Mouse (Mus musculus) gastrocnemius, postnatal 14 days (tissue): ENCODE results near the gene Olfr543. TPM values are rescaled to one million over a fixed set of nuclear protein-coding genes. Genes with fewer than 3 reads are reported as not detected.

ENCODE experiments used
- DNase-seq: peaks from one replicate; pipeline ENCODE4 v3.0.0; 2021; ENCODE audit warnings: mixed read lengths
- intact Hi-C: fragments of 180-260 bp; cut with DNase I; formaldehyde crosslinking; loops from one replicate; pipeline ENCODE4 v1.15.1; 2025; ENCODE audit warnings: low total_unique reads
- total RNA-seq, 2 experiments: library from RNA; stranded (reverse); gene quantifications; 2 replicates each; pipeline ENCODE4 v1.2.3; 2021

Olfr543 gene
- total RNA-seq, 2 experiments from 2014 or later = not detected

DNA sequence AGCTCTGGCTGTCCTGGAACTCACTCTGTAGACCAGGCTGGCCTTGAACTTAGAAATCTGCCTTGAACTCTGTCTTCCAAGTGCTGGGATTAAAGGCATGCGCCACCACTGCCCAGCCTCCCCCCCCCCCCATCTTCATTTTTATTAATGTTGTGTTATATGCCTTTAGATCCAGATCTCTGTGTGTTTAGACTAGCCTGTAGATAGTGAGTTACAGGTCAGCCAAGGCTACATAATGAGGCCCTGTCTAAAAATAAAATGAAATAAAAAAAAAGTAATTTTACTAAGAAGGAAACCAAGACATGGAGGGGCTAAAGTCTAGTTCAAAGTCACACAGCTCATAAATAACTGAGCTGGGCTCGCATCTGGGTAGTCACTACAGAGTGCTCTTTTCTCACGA lies 2.6 kb downstream of the Olfr543 start:
- no peak for DNase-seq
- intact Hi-C loops = no loop called here

DNA sequence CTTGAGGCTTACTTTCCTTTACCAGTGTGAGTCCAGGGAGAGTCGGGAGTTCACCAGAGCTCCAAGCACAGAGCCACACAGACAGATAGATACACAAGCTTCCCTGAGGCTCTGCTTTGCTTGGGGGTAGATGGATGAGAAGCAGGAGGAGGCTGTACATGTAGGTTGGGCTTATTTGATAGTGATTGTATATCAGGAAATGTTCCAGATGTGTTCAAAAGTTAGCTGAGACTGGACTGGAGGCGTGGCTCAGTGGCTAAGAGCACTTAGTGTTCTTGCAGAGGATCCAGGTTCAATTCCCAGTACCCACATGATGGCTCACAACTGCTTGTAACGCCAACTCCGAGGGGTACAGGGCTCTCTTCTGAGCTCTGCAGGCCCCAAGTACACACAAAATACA lies 3.1 kb downstream of the Olfr543 start:
- intact Hi-C loops = no loop called here
- no peak for DNase-seq

DNA sequence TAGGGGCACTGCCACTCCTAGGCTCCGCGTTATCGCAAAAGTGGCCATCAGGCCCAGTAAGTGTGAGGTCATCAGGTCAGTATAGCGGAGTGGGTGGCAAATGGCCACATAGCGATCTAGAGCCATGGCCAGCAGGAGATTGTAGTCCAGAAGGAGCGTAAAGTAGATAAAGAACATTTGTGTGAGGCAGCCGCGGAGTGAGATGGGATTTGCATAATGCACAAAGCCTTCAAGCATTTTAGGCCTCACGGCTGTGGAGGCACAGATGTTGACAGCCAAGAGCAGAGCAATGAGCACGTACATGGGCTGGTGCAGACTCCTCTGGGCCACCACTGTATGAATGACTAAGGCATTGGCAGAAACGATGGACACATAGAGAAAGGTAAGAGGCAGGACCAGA lies 4.1 kb downstream of the Olfr543 start:
- DNase-seq = no peak
- intact Hi-C loops = no loop called here

DNA sequence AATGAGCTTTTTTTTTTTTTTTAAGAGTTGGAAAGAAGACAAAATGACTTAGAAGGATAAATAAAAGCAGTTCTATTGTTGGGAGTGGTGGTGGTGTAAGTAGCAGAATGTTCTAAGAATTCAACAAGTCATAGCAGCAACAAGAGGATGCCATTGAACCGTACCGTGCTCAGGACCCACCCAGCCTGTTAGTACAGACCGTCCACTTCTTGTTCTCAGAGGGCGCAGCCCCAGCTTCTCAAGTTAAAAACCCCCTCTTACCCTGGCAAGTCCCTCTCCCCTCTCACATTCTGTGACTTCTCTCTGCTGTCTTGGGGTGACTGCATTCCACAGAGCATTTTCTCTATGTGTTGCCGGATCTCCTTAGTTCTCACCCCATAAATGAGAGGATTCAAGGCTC lies 4.9 kb downstream of the Olfr543 start:
- DNase-seq = no peak
- intact Hi-C loops = no loop called here

DNA sequence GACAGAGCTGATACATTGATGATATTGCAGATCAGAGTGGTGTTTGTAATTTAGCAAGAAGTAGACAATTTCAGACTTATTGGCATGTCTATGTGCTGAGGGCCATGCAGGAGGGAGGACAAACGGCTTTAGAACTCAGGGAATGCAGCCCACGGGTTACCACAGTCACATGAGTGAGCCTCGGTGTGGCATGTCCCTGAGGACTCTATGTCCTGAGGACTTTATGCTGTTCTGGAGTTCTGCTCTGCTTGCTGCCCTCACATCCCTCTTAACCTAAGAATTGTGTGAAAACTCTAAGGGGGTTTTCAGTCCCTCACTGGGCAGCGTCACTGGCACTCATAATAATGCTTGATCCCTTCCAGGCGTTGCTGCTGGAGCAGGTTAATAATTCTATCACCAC lies 8.8 kb downstream of the Olfr543 start:
- no peak for DNase-seq
- intact Hi-C loops = no loop called here

DNA sequence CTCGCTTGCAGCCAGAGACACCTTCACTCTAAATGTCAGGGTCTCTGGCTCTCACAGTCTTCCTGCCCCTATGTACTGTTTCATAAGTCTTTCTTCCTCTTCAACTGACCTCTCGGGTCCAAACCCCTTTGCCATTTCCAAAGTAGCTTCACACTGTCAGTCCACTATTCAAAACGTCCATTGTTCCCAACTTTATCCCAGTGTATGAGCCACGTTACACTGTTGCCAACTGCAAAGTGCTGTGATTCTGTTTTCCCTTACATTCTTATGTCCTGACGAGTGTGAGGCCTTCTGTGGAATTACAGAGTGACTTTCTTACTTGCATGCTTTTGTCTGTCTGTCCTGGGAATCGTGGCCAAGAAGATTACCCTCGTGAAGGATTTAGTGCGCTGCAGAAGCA lies 13.9 kb downstream of the Olfr543 start:
- intact Hi-C loops = no loop called here
- DNase-seq = no peak

DNA sequence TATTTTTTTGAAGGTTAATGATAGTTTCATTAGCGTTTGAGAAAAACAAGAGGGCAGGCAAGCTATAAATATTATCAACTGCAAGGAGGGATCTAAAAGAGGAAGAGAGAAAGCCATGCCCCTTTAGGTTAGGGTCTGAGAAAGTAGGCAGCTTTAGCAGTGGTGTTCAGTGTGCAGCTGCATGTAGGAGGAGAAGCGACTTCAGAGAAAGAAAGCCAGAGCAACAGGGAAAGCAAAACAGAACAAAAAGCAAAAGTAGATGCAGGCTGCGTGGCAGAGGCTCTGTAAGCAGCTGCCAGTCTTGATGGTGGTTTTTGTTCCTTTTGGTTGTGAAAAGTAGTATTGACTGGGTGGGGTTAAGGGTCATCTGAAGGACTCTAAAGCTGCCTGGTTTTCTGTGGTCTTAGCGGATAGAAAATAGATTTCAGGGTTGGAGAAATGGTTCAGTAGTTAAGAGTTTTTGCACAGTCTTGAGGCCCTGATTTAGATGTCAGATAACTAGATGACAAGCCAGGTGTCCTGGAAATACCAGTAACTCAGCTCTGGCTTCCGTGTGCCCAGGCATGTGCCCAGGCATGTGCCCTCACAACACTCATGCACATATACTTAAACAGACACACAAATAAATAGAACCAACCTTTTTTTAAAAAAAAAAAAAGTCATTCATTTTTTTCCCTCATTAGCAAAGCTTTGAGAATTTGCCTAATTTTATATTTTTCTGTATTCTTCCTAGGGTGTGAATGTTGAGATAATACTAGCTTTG lies 22.7 kb downstream of the Olfr543 start:
- DNase-seq = no peak
- intact Hi-C loops = no loop called here

DNA sequence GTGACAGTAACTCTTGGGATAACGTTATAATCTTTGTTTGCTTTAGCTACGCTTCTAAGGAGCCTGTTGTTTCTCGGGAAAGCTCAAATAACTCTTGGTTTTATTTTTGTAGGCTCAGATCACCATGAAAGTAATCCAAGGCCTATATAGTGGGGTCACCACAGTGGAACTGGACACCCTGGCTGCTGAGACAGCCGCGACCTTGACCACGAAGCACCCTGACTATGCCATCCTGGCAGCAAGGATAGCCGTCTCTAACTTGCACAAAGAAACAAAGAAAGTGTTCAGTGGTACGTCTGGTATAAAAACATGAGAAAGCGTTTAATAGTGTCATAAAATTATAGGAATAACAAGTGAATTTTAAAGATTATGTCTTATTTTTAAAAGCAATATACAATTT lies 35.0 kb downstream of the Olfr543 start:
- intact Hi-C loops = no loop called here
- DNase-seq = no peak

DNA sequence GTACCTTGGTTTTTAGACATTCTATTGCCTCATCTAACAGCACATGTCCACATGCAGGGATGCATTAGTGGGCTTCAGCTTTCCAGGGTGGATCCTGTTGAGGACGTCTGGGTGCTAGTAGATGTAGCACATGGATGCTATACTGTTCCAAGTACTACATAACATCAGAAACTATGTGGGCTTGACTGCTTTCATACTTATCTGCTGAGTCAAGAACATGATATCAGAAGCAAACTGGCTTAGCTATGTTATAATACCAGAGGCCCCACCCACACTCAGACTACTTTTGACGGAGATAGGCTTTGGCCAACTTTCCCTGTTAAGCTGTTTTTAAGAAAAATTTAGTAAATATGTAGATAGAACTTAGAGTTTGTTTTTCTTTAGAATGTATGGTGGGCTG lies 37.2 kb downstream of the Olfr543 start:
- DNase-seq = no peak
- intact Hi-C loops = no loop called here

DNA sequence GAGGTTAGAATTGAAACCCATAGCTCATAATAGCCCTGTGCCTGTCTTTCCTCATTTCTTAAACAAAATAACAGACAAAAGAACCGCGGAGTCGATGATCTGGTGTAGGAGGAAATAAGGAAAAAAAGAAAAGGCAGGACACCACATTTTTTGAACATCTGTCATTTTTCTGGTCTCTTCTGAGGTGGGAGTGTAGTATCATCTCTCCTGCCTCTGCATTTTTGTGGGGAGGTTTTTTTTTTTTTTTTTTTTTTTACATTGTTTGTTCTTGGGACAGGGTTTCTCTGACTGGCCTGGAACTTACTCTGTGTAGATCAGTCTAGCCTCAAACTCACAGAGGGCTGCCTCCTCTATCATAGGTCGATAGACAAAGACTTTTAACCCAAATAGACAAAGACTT lies 39.0 kb downstream of the Olfr543 start:
- DNase-seq = no peak
- intact Hi-C loops = no loop called here

DNA sequence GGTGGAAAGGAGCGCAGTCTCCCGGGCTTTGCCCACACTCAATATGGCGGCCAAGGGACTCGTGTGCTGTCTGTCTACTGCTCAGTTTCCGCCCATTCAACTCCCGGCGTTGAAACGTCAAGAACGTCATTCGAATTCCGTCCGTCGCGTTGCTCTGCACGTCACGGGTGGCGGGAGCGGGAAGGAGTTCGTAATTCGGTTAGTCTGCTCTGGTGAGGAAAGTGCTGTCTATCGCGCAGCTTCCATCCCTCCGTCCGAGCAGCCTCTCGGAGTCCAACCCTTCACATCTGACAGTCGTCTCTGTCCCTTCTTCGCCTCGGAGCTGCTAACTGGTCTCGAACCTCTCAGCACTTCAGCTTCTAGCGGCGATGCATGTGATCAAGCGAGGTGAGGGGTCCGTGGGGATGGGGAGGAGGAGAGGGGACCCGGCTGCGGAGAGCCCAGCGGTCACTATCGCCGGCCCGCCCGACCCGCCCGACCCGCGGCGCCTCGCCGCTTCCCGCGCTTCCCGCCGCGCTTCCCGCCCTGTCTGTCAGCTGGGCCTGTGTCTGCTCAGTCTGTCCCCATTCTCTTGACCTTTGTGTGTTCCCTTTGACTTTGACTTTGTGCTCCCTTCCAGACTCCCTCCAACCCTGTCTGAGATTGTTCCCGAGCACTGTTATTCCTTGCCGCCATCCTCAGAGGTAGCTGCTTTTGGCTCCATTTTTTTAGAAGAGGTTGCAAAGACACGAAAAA lies 39.7 kb downstream of the Olfr543 start, which contains the start of gene Rrm1:
Gene Rrm1, plus strand, starts transcription at position 39 of the 735 bp plus-strand sequence.
- intact Hi-C loops = no loop called here
- DNase-seq = peak; percentile 92

DNA sequence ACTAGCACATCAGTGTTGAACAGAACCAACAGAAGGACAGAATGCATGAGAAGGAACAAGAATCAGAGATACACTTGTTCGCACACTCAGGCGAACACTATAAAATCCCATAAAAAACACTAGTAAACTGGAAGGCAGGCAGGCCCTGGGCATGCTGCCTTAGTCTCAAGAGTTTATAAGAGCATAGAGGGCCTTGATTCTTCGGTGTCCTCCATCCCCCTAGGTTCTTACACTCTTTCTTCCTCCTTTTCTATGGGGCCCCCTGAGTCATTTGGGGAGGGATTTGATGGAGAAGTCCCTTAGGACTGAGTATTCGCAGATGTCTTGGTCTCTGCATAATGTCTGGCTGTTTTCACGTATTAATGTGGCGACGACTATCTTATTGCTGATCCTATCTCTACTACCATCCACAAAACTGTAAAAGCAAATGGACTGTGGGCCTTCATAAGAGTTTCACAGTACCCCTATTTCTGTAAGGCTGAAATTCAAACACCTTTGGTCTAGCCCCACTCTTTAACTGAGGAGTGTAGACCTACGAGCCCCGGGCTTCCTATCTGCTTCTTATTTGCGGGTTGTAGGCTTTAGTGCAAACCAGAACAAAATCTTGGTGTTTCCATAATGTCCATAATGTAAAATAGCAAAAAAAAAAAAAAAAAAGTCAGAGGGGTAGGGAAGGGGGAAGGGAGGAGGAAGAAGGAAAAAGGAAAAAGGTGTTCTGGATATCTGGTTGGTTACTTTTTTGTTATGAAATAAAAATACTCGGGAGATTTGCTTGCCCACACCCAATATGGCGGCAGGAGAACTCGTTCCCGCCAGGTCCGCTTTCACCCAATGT lies 40.4 kb downstream of the Olfr543 start:
- no peak for DNase-seq

DNA sequence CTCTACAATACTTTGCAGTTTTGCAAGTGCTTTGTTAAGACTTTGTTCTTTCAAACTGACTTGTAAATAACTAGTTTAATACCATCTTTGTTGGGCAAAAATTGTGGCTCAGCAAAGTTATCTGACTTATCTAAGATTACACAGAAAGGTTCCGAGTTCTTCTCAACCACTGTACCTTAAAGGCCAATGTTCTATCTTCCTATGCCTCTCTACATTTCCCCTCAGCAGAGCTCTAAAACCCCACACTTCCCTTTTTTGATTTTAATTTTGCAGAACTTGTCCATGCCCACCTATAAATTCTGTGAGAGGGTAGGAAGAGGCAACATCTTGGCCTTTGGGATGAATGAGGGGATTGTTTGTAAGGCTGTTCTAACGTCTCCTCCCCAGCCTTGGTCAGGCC lies 47.1 kb downstream of the Olfr543 start:
- no peak for DNase-seq
- intact Hi-C loops = no loop called here

More for the DNA sequence above, 40.4 kb downstream of the Olfr543 start:
- intact Hi-C loops = no loop called here

Other genes starting within 250 kb of the Olfr543 start
- gene Rhog, start 225.6 kb downstream of the Olfr543 start, total RNA-seq = 10 to 100 TPM; 21.9 to 22.6 TPM
- 100 to 1,000 TPM; 198 to 210 TPM for gene Stim1, start 213.9 kb downstream of the Olfr543 start, total RNA-seq
- 10 to 100 TPM; 14.7 to 17.0 TPM for gene Rrm1, start 40.0 kb downstream of the Olfr543 start, total RNA-seq
- not detected for gene Olfr544, start 6.6 kb upstream of the Olfr543 start, total RNA-seq
- not detected for gene Olfr545, start 17.9 kb upstream of the Olfr543 start, total RNA-seq
- not detected for gene Olfr547, start 53.1 kb upstream of the Olfr543 start, total RNA-seq
- gene Olfr548-ps1, start 59.2 kb upstream of the Olfr543 start, total RNA-seq = not detected
- gene Olfr549, start 68.2 kb upstream of the Olfr543 start, total RNA-seq = not detected
- gene Trim21, start 83.8 kb upstream of the Olfr543 start, total RNA-seq = 1 to 10 TPM; 3.5 to 3.7 TPM
- under 1 TPM; 0.14 to 0.22 TPM for gene Olfr550, start 89.8 kb upstream of the Olfr543 start, total RNA-seq
- not detected for gene Olfr551, start 110.2 kb upstream of the Olfr543 start, total RNA-seq
- under 1 TPM in 1 of 2 experiments, not detected in 1; 0.16 TPM for gene Olfr552, start 116.1 kb upstream of the Olfr543 start, total RNA-seq
- not detected for gene Olfr553, start 136.5 kb upstream of the Olfr543 start, total RNA-seq
- gene Olfr554, start 156.8 kb upstream of the Olfr543 start, total RNA-seq = not detected
- gene Olfr555, start 177.1 kb upstream of the Olfr543 start, total RNA-seq = not detected
- gene Olfr556, start 183.2 kb upstream of the Olfr543 start, total RNA-seq = not detected
- gene Trim68, start 205.6 kb upstream of the Olfr543 start, total RNA-seq = 1 to 10 TPM; 4.0 to 4.2 TPM
- gene Olfr557, start 214.2 kb upstream of the Olfr543 start, total RNA-seq = not detected
- 1 to 10 TPM; 2.5 to 2.6 TPM for gene Olfr558, start 220.5 kb upstream of the Olfr543 start, total RNA-seq
- not detected for gene Olfr33, start 237.4 kb upstream of the Olfr543 start, total RNA-seq
- not detected for gene Olfr559, start 245.8 kb upstream of the Olfr543 start, total RNA-seq